Mouse (Mus musculus) stomach, postnatal 0 days (tissue): Measurements from ENCODE around the gene Tmem63a. TPM values are rescaled to one million over a fixed set of nuclear protein-coding genes. Genes with fewer than 3 reads are reported as not detected.

Experiments used
- ATAC-seq: fragments of 200-750 bp; cut with Nextera tagmentation; 2 replicates; pipeline ENCODE4 v1.8.0; 2017; ENCODE audit not compliant: low FRiP score, low TSS enrichment
- DNase-seq: peaks from one replicate; pipeline ENCODE4 v3.0.0-alpha.2; 2016; ENCODE audit warnings: low spot score
- H3K27ac ChIP-seq: fragments of 300-500 bp; sonication (generic); replicated peaks from 2 replicates; pipeline ENCODE4 v1.5.1; 2014; ENCODE audit warnings: mild to moderate bottlenecking, control low read depth
- H3K27me3 ChIP-seq: fragments of 300-500 bp; sonication (generic); 2 replicates; pipeline ENCODE4 v1.6.1; 2014; ENCODE audit warnings: low read length; ENCODE audit not compliant: control insufficient read depth, insufficient read depth
- H3K36me3 ChIP-seq: fragments of 300-500 bp; sonication (generic); 2 replicates; pipeline ENCODE4 v1.6.1; 2014; ENCODE audit warnings: low read length, mixed read lengths; ENCODE audit not compliant: control insufficient read depth, insufficient read depth
- H3K4me1 ChIP-seq: fragments of 300-500 bp; sonication (generic); replicated peaks from 2 replicates; pipeline ENCODE4 v1.6.1; 2014; ENCODE audit warnings: antibody characterized with exemption; ENCODE audit not compliant: control insufficient read depth, insufficient read depth
- H3K4me2 ChIP-seq: fragments of 300-500 bp; sonication (generic); replicated peaks from 2 replicates; pipeline ENCODE4 v1.6.1; 2014; ENCODE audit warnings: low read depth, mild to moderate bottlenecking, control low read depth, moderate library complexity
- H3K4me3 ChIP-seq: fragments of 300-500 bp; sonication (generic); 2 replicates; pipeline ENCODE4 v1.5.1; 2014; ENCODE audit warnings: low read depth, low read length, control low read depth
- H3K9ac ChIP-seq: fragments of 300-500 bp; sonication (generic); 2 replicates; pipeline ENCODE4 v1.6.1; 2014; ENCODE audit warnings: mild to moderate bottlenecking, low read length, control low read depth, mixed read lengths
- H3K9me3 ChIP-seq: fragments of 300-500 bp; sonication (generic); 2 replicates; pipeline ENCODE4 v1.6.1; 2016; ENCODE audit warnings: low read length; ENCODE audit not compliant: control insufficient read depth
- CTCF ChIP-seq: IDR thresholded peaks from 2 replicates; pipeline ENCODE4 v1.5.1; 2016; ENCODE audit warnings: antibody characterized with exemption, low read depth, mild to moderate bottlenecking, moderate library complexity
- EP300 ChIP-seq: optimal IDR thresholded peaks from 2 replicates; pipeline ENCODE3; 2016; ENCODE audit warnings: antibody characterized with exemption
- WGBS: fragments of 180-500 bp; shearing (Covaris S2); extraction: QIAGEN DNeasy Blood & Tissue Kit; methylation state at CpG from one replicate; pipeline ENCODE4 v1.1.7; 2014; 5-methylcytosine and 5-hydroxymethylcytosine counted together
- polyA plus RNA-seq: library from polyadenylated mRNA; unstranded; fragments of >200 nt; fragmentation: Nextera tagmentation; extraction: Ambion mirVana; gene quantifications from 2 replicates; pipeline ENCODE4 v1.2.1, GENCODE M21; 2015

The Tmem63a gene
- polyA plus RNA-seq, 1 experiment from 2014 or later = 35.2 TPM

DNA sequence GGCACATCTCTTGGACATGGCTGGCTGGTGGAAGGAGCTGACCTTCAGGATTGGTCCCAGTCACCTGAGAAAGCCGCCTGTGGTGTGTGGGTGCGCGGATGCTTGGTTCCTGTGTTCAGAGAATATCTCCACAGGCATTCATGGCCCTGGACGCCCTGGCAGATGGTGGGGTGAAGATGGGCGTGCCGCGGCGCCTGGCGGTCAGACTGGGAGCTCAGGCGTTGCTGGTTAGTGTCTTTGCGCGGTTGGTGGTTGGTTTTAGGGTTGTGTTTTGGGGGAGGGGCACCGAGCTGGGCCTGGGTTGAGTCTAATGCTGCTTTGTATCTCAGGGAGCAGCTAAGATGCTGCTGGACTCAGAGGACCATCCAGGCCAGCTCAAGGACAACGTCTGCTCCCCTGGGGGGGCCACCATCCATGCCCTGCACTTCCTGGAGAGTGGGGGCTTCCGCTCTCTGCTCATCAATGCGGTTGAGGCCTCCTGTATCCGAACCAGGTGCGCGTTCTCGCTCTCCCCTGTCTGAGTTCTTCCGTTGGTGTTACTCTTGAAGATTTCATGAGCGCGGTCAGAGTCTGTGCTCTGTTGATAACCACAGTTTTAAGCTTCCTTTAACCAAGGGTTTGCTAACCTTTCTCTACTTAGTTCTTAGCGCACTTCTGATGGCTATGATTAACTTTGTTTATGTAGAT is 35.5 kb upstream of the Tmem63a start:
- TF ChIP-seq EP300 (no peak), CTCF (no peak)
- Histone ChIP-seq H3K4me1 (0 out of 2 replicates have a peak, but pooled peaks cover 3% of the 10 kb centered on the region), H3K4me2 (no peak overlapping the region), H3K4me3 (no peak overlapping the region), H3K36me3 (peaks cover 11% of the 10 kb centered on the region; the same call in 1 of the 2 replicates), H3K9me3 (no peaks in the 10 kb centered on the region), H3K27me3 (no peaks in the 10 kb centered on the region), H3K27ac (no peak overlapping the region), H3K9ac (no peak overlapping the region)
- WGBS = 87% methylated on average over 24 of the region's 24 CpGs
- no peak for ATAC-seq
- no peak for DNase-seq

DNA sequence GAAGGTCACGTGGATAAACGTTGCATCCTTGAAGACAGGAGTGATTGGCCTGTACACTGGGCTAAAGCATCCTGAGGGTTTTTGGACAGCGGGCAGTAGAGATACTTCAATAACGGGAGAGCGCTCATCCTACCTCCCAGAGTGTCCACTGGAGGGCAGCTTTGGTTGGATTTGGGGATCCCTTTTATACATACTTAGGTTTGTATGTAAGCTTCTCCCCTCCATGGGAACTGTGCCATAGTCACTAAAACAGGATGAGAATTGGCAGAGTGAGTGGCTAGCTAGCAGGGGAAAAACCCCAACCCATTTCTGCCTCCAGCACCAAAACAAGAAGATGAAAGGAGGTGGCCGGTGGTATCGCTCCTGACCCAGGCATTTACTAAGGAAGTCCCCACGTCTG is 31.0 kb upstream of the Tmem63a start:
- Histone ChIP-seq H3K4me2 (peak overlapping the region; percentile 11; the same call in 1 of the 2 replicates), H3K9ac (no peak overlapping the region), H3K27me3 (no peaks in the 10 kb centered on the region), H3K9me3 (no peaks in the 10 kb centered on the region), H3K4me3 (no peak overlapping the region), H3K27ac (no peak overlapping the region), H3K4me1 (no peaks in the 10 kb centered on the region), H3K36me3 (peaks cover 11% of the 10 kb centered on the region; the same call in 1 of the 2 replicates)
- 43% methylated on average over 8 of the region's 8 CpGs for WGBS
- no peak for DNase-seq
- ATAC-seq = no peak
- TF ChIP-seq CTCF (peak; percentile 71), EP300 (no peak)

DNA sequence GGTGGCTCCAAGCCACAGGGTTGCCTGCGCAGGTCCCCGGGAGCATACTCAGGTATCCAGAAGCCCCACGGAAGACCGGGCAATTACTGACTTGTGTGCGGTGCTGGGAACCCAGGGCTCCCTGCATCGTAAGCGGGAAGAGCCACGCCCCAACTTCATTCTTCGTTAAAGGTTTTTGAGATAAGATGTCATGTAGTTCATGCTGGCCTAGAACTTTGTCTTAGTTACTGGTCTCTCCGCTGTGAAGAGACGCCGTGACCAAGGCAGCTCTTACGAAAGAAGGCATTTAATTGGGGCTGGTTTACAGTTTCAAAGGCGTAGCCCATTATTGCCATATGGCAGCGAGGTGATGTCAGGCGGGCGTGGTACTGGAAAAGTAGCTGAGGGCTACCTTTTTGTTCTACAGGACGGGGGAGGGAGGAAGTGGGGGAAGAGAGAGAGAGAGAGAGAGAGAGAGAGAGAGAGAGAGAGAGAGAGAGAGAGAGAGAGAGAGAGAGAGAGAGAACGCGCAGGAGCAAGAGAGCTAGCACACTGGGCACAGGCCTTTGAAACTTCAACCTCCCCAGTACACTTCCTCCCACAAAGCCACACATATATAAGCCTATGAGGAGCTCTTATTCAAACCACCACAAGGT is 30.4 kb upstream of the Tmem63a start:
- ATAC-seq (peak; percentile 56), DNase-seq (peak; percentile 64)
- Histone ChIP-seq H3K36me3 (peaks cover 6% of the 10 kb centered on the region; the same call in 1 of the 2 replicates), H3K9ac (no peak overlapping the region), H3K4me1 (no peaks in the 10 kb centered on the region), H3K4me3 (no peak overlapping the region), H3K9me3 (no peaks in the 10 kb centered on the region), H3K27ac (no peak overlapping the region), H3K27me3 (no peaks in the 10 kb centered on the region), H3K4me2 (peak overlapping the region; percentile 11; the same call in 1 of the 2 replicates)
- 41% methylated on average over 20 of the region's 20 CpGs for whole genome bisulfite sequencing
- TF ChIP-seq EP300 (no peak), CTCF (no peak)

DNA sequence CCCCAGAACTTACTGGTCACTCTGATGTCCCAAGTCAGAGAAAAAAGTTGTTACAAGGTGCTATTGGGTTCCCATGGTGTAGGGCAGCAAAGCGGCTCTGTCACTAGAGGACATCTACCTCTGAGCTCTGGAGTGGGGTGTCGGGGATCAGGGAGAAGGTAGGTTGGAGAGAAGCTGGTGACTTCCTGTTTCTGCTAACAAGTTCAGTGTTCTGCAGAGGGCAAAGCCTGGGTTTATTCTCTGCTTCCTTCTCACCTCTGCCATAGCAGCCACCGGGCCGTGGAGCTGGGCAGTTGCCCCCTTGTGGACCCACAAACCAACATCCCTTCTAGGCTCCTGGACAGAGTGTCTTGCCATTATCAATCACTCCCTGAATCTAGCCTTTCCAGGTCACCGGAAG is 29.4 kb upstream of the Tmem63a start:
- 87% methylated on average over 5 of the region's 5 CpGs for WGBS
- TF ChIP-seq EP300 (no peak), CTCF (no peak)

DNA sequence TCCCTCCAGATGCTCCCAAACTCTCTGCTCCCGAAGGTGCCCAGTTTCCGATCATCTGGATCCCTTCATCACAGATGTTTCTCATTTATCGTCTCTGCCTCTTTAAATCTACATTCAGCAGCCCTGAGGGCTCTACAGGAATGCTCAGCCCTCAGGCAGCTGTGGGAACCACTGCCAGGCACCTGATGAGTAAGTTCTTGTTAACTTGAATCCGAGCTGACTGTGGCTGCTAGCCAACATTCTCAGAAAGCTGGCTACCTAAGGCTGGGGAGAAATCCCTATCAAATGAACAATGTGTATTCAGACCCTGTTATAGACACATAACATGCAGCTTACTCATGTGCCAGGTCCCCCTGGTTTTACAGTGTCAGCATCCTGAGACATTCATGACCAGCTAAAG is 28.3 kb upstream of the Tmem63a start:
- WGBS = 32% methylated on average over 4 of the region's 4 CpGs
- ATAC-seq (peak; percentile 41), DNase-seq (peak; percentile 52)
- H3K4me3 ChIP-seq = no peak overlapping the region
- H3K36me3 ChIP-seq = no peaks in the 10 kb centered on the region
- no peaks in the 10 kb centered on the region for H3K4me1 ChIP-seq
- no peaks in the 10 kb centered on the region for H3K27me3 ChIP-seq
- TF ChIP-seq EP300 = no peak
- no peak for TF ChIP-seq CTCF
- no peak overlapping the region for H3K4me2 ChIP-seq
- no peak overlapping the region for H3K9ac ChIP-seq
- no peak overlapping the region for H3K27ac ChIP-seq
- no peaks in the 10 kb centered on the region for H3K9me3 ChIP-seq

More for the DNA sequence above, 29.4 kb upstream of the Tmem63a start:
- Histone ChIP-seq H3K4me2 (no peak overlapping the region), H3K36me3 (no peaks in the 10 kb centered on the region), H3K27me3 (no peaks in the 10 kb centered on the region), H3K27ac (no peak overlapping the region), H3K9ac (no peak overlapping the region), H3K9me3 (no peaks in the 10 kb centered on the region), H3K4me1 (no peaks in the 10 kb centered on the region), H3K4me3 (no peak overlapping the region)
- ATAC-seq = no peak
- DNase-seq = no peak

DNA sequence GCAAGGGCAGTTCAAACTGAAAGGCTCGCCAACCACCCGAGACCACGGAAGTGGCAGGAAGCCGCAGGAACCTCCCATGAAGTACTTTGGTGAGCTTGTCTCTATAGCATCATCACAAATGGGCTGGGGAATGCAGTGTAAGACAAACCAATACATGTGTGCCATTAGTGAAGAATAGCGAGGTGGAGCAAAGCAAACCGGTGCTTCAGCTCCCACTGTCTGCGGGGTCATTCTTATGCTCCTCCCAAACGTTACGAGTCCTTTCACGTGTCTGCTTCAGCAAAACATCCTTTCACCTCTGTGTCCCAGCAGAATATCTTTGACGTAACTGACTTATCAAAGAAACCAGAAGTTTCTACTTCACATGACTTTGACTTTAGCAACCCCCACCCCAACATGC is 25.7 kb upstream of the Tmem63a start:
- ATAC-seq = no peak
- Histone ChIP-seq H3K4me3 (no peak overlapping the region), H3K27me3 (no peaks in the 10 kb centered on the region), H3K4me2 (no peak overlapping the region), H3K4me1 (no peaks in the 10 kb centered on the region), H3K9me3 (no peaks in the 10 kb centered on the region), H3K9ac (no peak overlapping the region), H3K27ac (no peak overlapping the region), H3K36me3 (no peaks in the 10 kb centered on the region)
- no peak for DNase-seq
- TF ChIP-seq EP300 = no peak
- no peak for TF ChIP-seq CTCF
- WGBS = 88% methylated on average over 11 of the region's 11 CpGs
